Mouse (Mus musculus) adrenal gland, postnatal 4 days (tissue): Measurements from ENCODE around the gene Gm2016. TPM values are rescaled to one million over a fixed set of nuclear protein-coding genes. Genes with fewer than 3 reads are reported as not detected.
"Not testable (repeated sequence)": the region's sequence is repeated elsewhere in the genome, so short reads cannot be mapped to it uniquely, and the experiment has no call there.

Experiments
- DNase-seq, 2 experiments: peaks; one replicate each; pipeline ENCODE4 v3.0.0; 2021 to 2022; ENCODE audit warnings: low spot score in 2 of 2, mixed read lengths in 2 of 2
- long read RNA-seq, 2 experiments: library from polyadenylated mRNA; stranded (forward); transcript quantifications; one replicate each; pipeline ENCODE4 v2.0.0; 2021
- total RNA-seq, 2 experiments: library from RNA; stranded (reverse); gene quantifications; 2 replicates each; pipeline ENCODE4 v1.2.3; 2021

Gene Gm2016
- not detected for total RNA-seq
- long read RNA-seq, experiment 1, result 0 reads
- long read RNA-seq, experiment 2, result 0 reads

DNA sequence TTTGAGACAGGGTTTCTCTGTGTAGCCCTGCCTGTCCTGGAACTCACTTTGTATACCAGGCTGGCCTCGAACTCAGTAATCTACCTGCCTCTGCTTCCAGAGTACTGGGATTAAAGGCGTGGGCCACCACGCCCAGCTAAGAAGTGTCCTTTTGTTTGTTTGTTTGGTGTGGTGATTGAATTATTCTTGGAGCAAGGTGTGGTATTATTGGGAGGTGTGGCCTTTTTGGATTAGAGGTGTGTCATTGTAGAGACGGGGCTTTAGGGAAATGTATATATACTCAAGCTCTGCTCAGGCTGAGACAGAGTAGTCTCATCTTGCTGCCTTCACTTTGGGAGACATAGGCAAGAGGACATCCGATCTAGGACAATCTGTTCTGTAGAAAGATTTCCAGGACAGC, at the start of gene Gm2016:
TSS of gene Gm2016 (plus strand) at position 301 of the 400 bp plus-strand sequence.
- DNase-seq, result not testable (repeated sequence)

GRCm38 (mm10) chr12:87842239-87842638, 31.6 kb upstream of the Gm2016 start, which contains the start of gene Gm2001:
TSS of gene Gm2001 (minus strand) at chr12:87842339.
- DNase-seq, result not testable (repeated sequence)

DNA sequence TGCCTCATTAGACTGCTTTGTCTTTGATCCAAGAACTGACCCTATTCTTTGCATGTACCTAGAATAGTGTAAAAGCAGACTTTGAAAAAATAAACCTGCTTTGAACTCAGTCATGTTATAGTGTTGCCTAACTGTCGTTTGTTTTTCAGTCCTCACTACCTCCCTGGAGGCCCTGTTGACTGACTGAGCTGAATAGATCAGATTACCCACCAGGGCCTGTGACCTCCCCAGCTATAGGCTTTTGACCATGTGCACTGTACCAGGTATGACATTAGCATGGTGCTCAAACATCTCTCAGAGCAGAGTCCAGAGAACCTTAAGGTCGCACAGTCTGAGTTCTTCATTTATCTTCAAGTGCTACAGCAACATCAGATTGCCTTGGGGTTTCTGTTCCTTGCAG, 23.2 kb upstream of the Gm2016 start:
- not testable (repeated sequence) for DNase-seq

DNA sequence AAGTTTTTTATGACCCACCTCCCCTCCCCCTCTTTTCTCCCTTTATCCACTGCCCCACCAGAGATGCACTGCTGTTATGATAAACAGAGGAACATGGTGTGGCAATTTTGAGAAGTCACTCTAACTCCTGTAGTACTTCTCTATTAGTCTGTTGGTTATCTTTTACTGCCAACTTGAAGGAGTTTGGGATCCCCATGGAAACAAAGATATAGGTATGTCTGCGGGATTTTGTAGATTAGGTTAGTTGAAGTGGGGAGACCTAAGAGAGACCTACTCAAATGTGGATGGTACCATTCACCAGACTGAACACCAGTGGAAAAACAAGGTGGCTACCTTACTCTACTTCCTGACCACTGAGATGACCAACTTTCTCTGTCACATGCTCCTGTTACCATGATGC, 17.8 kb upstream of the Gm2016 start:
- not testable (repeated sequence) for DNase-seq

DNA sequence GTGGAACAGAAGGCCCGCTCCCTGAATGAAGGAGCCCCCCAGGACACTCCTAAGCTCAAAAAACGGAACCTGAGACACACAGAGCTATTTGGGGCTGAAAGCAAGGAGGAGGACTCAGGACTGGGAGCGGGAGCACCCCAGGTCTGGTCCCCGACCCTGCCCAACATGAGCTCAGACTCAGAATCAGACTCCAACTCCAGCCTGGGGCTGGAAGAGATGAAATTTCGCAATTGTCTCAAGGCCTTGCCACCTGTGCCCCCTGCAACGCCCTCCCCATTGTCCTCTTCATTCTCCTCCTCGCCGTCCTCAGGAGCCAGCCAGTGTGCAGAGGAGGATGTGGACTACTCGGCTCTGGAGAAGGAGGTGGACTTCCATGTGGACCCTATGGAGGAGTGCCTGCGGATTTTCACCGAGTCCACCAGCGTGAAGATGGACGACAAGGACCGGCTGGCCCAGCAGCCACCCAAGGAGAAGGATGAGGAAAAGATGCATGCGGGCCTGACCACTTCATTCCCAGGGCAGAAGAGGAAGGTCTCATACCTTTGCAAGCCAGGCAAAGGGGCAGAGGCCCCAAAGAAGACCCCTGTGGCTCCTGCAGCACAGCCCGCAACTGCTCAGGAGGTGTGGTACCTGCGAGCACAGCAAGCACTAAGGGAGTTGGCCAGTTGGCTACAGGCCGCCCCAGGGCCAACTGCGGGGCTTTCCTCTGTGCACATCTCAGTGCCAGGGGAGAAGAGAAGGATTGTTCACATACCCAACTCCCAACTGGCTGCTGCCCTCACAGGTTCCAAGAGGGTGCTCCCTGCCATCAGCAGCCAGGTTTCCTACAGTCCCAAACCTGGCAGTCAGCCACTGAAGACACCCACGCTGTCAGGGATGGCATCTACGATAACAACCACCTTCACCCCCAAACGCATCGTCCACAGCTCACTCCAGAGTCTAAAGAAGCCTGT, 11.9 kb upstream of the Gm2016 start:
- not testable (repeated sequence) for DNase-seq

GRCm38 (mm10) chr12:87863638-87864037, 10.2 kb upstream of the Gm2016 start:
- not testable (repeated sequence) for DNase-seq

GRCm38 (mm10) chr12:87864048-87864447, 9.8 kb upstream of the Gm2016 start:
- not testable (repeated sequence) for DNase-seq

- DNase-seq, result not testable (repeated sequence)
These were observed 21.2 kb downstream of the Gm2016 start, which contains the start of gene Gm2022 for GRCm38 (mm10) chr12:87895070-87895469. TSS of gene Gm2022 (plus strand) at chr12:87895370.

- DNase-seq, result not testable (repeated sequence)
These were observed 45.8 kb downstream of the Gm2016 start, which contains the start of gene Gm2035 for GRCm38 (mm10) chr12:87919721-87920120. TSS of gene Gm2035 (minus strand) at chr12:87919857.

Other genes starting within 250 kb of the Gm2016 start
- gene Gm16381, start 229.5 kb upstream of the Gm2016 start, total RNA-seq, result not detected
- gene Gm21319, start 98.3 kb upstream of the Gm2016 start, total RNA-seq, result not detected
- not detected for gene Gm21936, start 78.6 kb upstream of the Gm2016 start, total RNA-seq
- gene BB287469, start 57.5 kb upstream of the Gm2016 start, total RNA-seq, result not detected
- gene Gm2001, start 31.7 kb upstream of the Gm2016 start, total RNA-seq, result not detected
- gene Gm2022, start 21.3 kb downstream of the Gm2016 start, total RNA-seq, result not detected
- gene Gm2035, start 45.8 kb downstream of the Gm2016 start, total RNA-seq, result not detected
- gene Gm2042, start 80.0 kb downstream of the Gm2016 start, total RNA-seq, result not detected
- not detected for gene Gm2075, start 137.8 kb downstream of the Gm2016 start, total RNA-seq
- not detected for gene Gm6803, start 144.7 kb downstream of the Gm2016 start, total RNA-seq
- not detected for gene Gm2056, start 152.9 kb downstream of the Gm2016 start, total RNA-seq
- not detected for gene Gm16368, start 209.6 kb downstream of the Gm2016 start, total RNA-seq